Mouse (Mus musculus): ENCODE measurements around the gene Ccdc114. TPM values are rescaled to one million over a fixed set of nuclear protein-coding genes. Genes with fewer than 3 reads are reported as not detected.
"Not testable (repeated sequence)": the region's sequence is repeated elsewhere in the genome, so short reads cannot be mapped to it uniquely, and the experiment has no call there.

Gene Ccdc114
- polyA plus RNA-seq, 1 experiment from 2014 or later: 2.7 TPM

- 1% methylated on average over 40 of the region's 40 CpGs for WGBS
- peak within 1 kb of the TSS; percentile 30; the same call in 1 of the 2 replicates for H3K27ac ChIP-seq (ENCODE audit: low read depth, low read length)
Observed at GRCm38 (mm10) chr7:45896517-45897257, 27.2 kb upstream of the Ccdc114 start, which contains the start of the genes Syngr4 and Tmem143. Syngr4 (minus strand) TSS chr7:45896714. Tmem143 (plus strand) TSS chr7:45896941.

GRCm38 (mm10) chr7:45897258-45897757 is 26.6 kb upstream of the Ccdc114 start:
- Histone ChIP-seq H3K9ac (ENCODE audit: low read length) (peak overlapping the region; percentile 68), H3K9me3 (replicated peaks; ENCODE audit: control insufficient read depth, low read length) (no peaks in the 10 kb centered on the region), H3K4me2 (ENCODE audit: low read length) (peak overlapping the region; percentile 91), H3K27me3 (replicated peaks; ENCODE audit: control insufficient read depth, insufficient read depth, low read length) (no peaks in the 10 kb centered on the region), H3K4me3 (ENCODE audit: low read depth, low read length) (peak overlapping the region; percentile 47), H3K27ac (ENCODE audit: low read depth, low read length) (peak overlapping the region; percentile 30; the same call in 1 of the 2 replicates), H3K4me1 (ENCODE audit: control insufficient read depth, insufficient read depth, low read length) (peaks cover 9% of the 10 kb centered on the region), H3K36me3 (ENCODE audit: control insufficient read depth, insufficient read depth, low read length) (no peaks in the 10 kb centered on the region)
- under 1% methylated on average over 19 of the region's 19 CpGs for WGBS
- peak; percentile 29 for DNase-seq (ENCODE audit: low spot score)
- ATAC-seq: peak; percentile 30

More at GRCm38 (mm10) chr7:45896517-45897257, 27.2 kb upstream of the Ccdc114 start, which contains the start of the genes Syngr4 and Tmem143:
- H3K4me3 ChIP-seq (ENCODE audit: low read depth, low read length): peak within 1 kb of the TSS; percentile 47
- peak within 1 kb of the TSS; percentile 68 for H3K9ac ChIP-seq (ENCODE audit: low read length)
- ATAC-seq (peak; percentile 92), DNase-seq (ENCODE audit: low spot score) (peak; percentile 100)
- no peaks in the 10 kb centered on the region for H3K9me3 ChIP-seq (replicated peaks; ENCODE audit: control insufficient read depth, low read length)
- H3K4me2 ChIP-seq (ENCODE audit: low read length): peak within 1 kb of the TSS; percentile 91
- peaks cover 9% of the 10 kb centered on the region for H3K4me1 ChIP-seq (ENCODE audit: control insufficient read depth, insufficient read depth, low read length)
- no peaks in the 10 kb centered on the region for H3K36me3 ChIP-seq (ENCODE audit: control insufficient read depth, insufficient read depth, low read length)
- no peaks in the 10 kb centered on the region for H3K27me3 ChIP-seq (replicated peaks; ENCODE audit: control insufficient read depth, insufficient read depth, low read length)

- WGBS: 47% methylated on average over 4 of the region's 4 CpGs
Observed at GRCm38 (mm10) chr7:45898125-45898524, 25.7 kb upstream of the Ccdc114 start.

GRCm38 (mm10) chr7:45901562-45901961 is 22.3 kb upstream of the Ccdc114 start:
- 61% methylated on average over 5 of the region's 5 CpGs for WGBS

More at GRCm38 (mm10) chr7:45898125-45898524, 25.7 kb upstream of the Ccdc114 start:
- H3K27ac ChIP-seq (ENCODE audit: low read depth, low read length); H3K4me3 ChIP-seq (ENCODE audit: low read depth, low read length); H3K4me1 ChIP-seq (ENCODE audit: control insufficient read depth, insufficient read depth, low read length); H3K36me3 ChIP-seq (ENCODE audit: control insufficient read depth, insufficient read depth, low read length); H3K9me3 ChIP-seq (replicated peaks; ENCODE audit: control insufficient read depth, low read length); H3K27me3 ChIP-seq (replicated peaks; ENCODE audit: control insufficient read depth, insufficient read depth, low read length); H3K9ac ChIP-seq (ENCODE audit: low read length); ATAC-seq: not testable (repeated sequence)
- peak; percentile 56 for DNase-seq (ENCODE audit: low spot score)
- H3K4me2 ChIP-seq (ENCODE audit: low read length): peak overlapping the region; percentile 91

GRCm38 (mm10) chr7:45902481-45903002 is 21.3 kb upstream of the Ccdc114 start:
- Histone ChIP-seq H3K4me3 (ENCODE audit: low read depth, low read length) (no peak overlapping the region), H3K27me3 (replicated peaks; ENCODE audit: control insufficient read depth, insufficient read depth, low read length) (no peaks in the 10 kb centered on the region), H3K4me2 (ENCODE audit: low read length) (no peak overlapping the region), H3K9ac (ENCODE audit: low read length) (no peak overlapping the region), H3K9me3 (replicated peaks; ENCODE audit: control insufficient read depth, low read length) (no peaks in the 10 kb centered on the region), H3K4me1 (ENCODE audit: control insufficient read depth, insufficient read depth, low read length) (peaks cover 6% of the 10 kb centered on the region), H3K36me3 (ENCODE audit: control insufficient read depth, insufficient read depth, low read length) (no peaks in the 10 kb centered on the region), H3K27ac (ENCODE audit: low read depth, low read length) (no peak overlapping the region)
- WGBS: 78% methylated on average over 11 of the region's 12 CpGs
- no peak for ATAC-seq
- DNase-seq (ENCODE audit: low spot score): no peak

More at GRCm38 (mm10) chr7:45901562-45901961, 22.3 kb upstream of the Ccdc114 start:
- H3K27ac ChIP-seq (ENCODE audit: low read depth, low read length): no peak overlapping the region
- no peak for DNase-seq (ENCODE audit: low spot score)
- no peak for ATAC-seq
- no peak overlapping the region for H3K4me2 ChIP-seq (ENCODE audit: low read length)
- no peaks in the 10 kb centered on the region for H3K27me3 ChIP-seq (replicated peaks; ENCODE audit: control insufficient read depth, insufficient read depth, low read length)
- peaks cover 9% of the 10 kb centered on the region for H3K4me1 ChIP-seq (ENCODE audit: control insufficient read depth, insufficient read depth, low read length)
- H3K9me3 ChIP-seq (replicated peaks; ENCODE audit: control insufficient read depth, low read length): no peaks in the 10 kb centered on the region
- no peaks in the 10 kb centered on the region for H3K36me3 ChIP-seq (ENCODE audit: control insufficient read depth, insufficient read depth, low read length)
- H3K4me3 ChIP-seq (ENCODE audit: low read depth, low read length): no peak overlapping the region
- H3K9ac ChIP-seq (ENCODE audit: low read length): no peak overlapping the region

- H3K36me3 ChIP-seq (ENCODE audit: control insufficient read depth, insufficient read depth, low read length): peaks cover 10% of the 10 kb centered on the region
- 94% methylated on average over 9 of the region's 9 CpGs for WGBS
- H3K4me2 ChIP-seq (ENCODE audit: low read length): no peak overlapping the region
- H3K9ac ChIP-seq (ENCODE audit: low read length): no peak overlapping the region
- H3K27ac ChIP-seq (ENCODE audit: low read depth, low read length): no peak overlapping the region
- no peak for ATAC-seq
- no peak overlapping the region for H3K4me3 ChIP-seq (ENCODE audit: low read depth, low read length)
- no peaks in the 10 kb centered on the region for H3K27me3 ChIP-seq (replicated peaks; ENCODE audit: control insufficient read depth, insufficient read depth, low read length)
- DNase-seq (ENCODE audit: low spot score): no peak
- H3K4me1 ChIP-seq (ENCODE audit: control insufficient read depth, insufficient read depth, low read length): no peaks in the 10 kb centered on the region
- H3K9me3 ChIP-seq (replicated peaks; ENCODE audit: control insufficient read depth, low read length): no peaks in the 10 kb centered on the region
Observed at GRCm38 (mm10) chr7:45906622-45907021, 17.2 kb upstream of the Ccdc114 start.

GRCm38 (mm10) chr7:45908384-45908783 is 15.5 kb upstream of the Ccdc114 start:
- H3K36me3 ChIP-seq (ENCODE audit: control insufficient read depth, insufficient read depth, low read length): peaks cover 10% of the 10 kb centered on the region
- DNase-seq (ENCODE audit: low spot score): no peak
- no peak overlapping the region for H3K4me2 ChIP-seq (ENCODE audit: low read length)

GRCm38 (mm10) chr7:45909145-45909544 is 14.7 kb upstream of the Ccdc114 start:
- Histone ChIP-seq H3K36me3 (ENCODE audit: control insufficient read depth, insufficient read depth, low read length) (peaks cover 10% of the 10 kb centered on the region), H3K9ac (ENCODE audit: low read length) (no peak overlapping the region), H3K9me3 (replicated peaks; ENCODE audit: control insufficient read depth, low read length) (no peaks in the 10 kb centered on the region), H3K4me2 (ENCODE audit: low read length) (no peak overlapping the region), H3K27me3 (replicated peaks; ENCODE audit: control insufficient read depth, insufficient read depth, low read length) (no peaks in the 10 kb centered on the region), H3K4me1 (ENCODE audit: control insufficient read depth, insufficient read depth, low read length) (no peaks in the 10 kb centered on the region), H3K4me3 (ENCODE audit: low read depth, low read length) (no peak overlapping the region), H3K27ac (ENCODE audit: low read depth, low read length) (no peak overlapping the region)
- DNase-seq (ENCODE audit: low spot score) (no peak), ATAC-seq (no peak)
- WGBS: 94% methylated on average over 16 of the region's 16 CpGs

More at GRCm38 (mm10) chr7:45908384-45908783, 15.5 kb upstream of the Ccdc114 start:
- no peak for ATAC-seq
- Histone ChIP-seq H3K9ac (ENCODE audit: low read length) (no peak overlapping the region), H3K4me3 (ENCODE audit: low read depth, low read length) (no peak overlapping the region), H3K4me1 (ENCODE audit: control insufficient read depth, insufficient read depth, low read length) (no peaks in the 10 kb centered on the region), H3K27me3 (replicated peaks; ENCODE audit: control insufficient read depth, insufficient read depth, low read length) (no peaks in the 10 kb centered on the region), H3K9me3 (replicated peaks; ENCODE audit: control insufficient read depth, low read length) (no peaks in the 10 kb centered on the region), H3K27ac (ENCODE audit: low read depth, low read length) (no peak overlapping the region)

- no peak for DNase-seq (ENCODE audit: low spot score)
- whole genome bisulfite sequencing: 94% methylated on average over 6 of the region's 6 CpGs
- H3K4me3 ChIP-seq (ENCODE audit: low read depth, low read length): no peak overlapping the region
Observed at GRCm38 (mm10) chr7:45914067-45914466, 9.8 kb upstream of the Ccdc114 start.

More at GRCm38 (mm10) chr7:45914067-45914466, 9.8 kb upstream of the Ccdc114 start:
- H3K4me2 ChIP-seq (ENCODE audit: low read length): no peak overlapping the region
- H3K27me3 ChIP-seq (replicated peaks; ENCODE audit: control insufficient read depth, insufficient read depth, low read length): no peaks in the 10 kb centered on the region
- no peak overlapping the region for H3K9ac ChIP-seq (ENCODE audit: low read length)
- H3K27ac ChIP-seq (ENCODE audit: low read depth, low read length): no peak overlapping the region
- ATAC-seq: no peak
- no peaks in the 10 kb centered on the region for H3K9me3 ChIP-seq (replicated peaks; ENCODE audit: control insufficient read depth, low read length)
- peaks cover 17% of the 10 kb centered on the region for H3K4me1 ChIP-seq (ENCODE audit: control insufficient read depth, insufficient read depth, low read length)
- peaks cover 10% of the 10 kb centered on the region for H3K36me3 ChIP-seq (ENCODE audit: control insufficient read depth, insufficient read depth, low read length)
